Mouse (Mus musculus): Measurements from ENCODE around the gene Dennd2d.

Gene Dennd2d

DNA sequence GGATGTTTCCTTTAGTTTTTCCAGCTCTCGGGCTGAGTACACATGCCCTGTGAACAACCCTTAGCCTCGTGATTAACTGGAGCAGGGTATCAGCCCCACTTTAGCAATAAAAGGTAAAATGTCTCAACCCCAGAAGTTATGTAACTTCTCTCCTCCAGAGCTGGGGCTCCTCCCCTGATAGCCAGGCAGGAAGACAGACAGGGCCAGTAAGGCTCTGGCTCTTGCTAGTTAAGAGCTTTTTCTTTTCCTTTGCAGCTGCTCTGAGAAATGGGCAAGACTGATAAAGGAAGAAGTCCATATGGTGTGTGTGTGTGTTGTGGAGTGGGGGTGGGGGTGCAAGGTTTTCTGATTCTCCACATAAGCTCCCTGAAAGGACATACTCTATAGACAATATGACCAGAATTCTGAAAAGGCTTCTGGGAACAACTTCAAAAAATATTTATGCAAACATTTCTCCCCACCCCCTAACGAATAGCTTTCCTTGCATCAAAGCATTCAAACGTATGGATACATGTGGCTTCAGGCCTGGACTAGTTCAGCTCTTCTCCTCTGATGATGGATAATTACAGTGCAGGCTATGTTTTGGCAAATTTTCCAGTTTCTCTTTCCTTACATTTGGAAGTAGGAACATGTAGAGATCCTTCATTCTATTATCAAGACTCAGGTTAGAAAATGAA lies 14.0 kb downstream of the Dennd2d start:
- DNase-seq (ENCODE audit: low spot score in 2 of 2) = no peak

DNA sequence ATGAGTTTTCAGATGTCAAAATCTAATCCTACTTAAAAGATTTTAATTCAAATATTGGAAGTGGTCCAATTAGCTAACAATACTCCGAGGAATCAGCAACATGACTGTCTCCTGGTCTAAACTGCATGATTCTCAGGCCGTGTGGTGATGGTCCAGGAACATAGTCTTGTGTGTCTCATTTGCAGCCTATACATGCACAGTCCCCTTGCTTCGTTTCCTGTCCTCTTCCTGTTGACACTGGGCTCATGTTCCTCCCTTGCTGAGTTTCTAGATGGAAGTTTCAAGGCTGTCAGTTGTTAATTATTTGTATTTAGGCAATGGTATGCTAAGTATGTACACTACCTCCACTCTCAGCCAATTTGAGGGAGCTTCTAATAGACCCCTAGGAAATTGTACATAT lies 14.8 kb downstream of the Dennd2d start:
- DNase-seq (ENCODE audit: low spot score in 2 of 2) = no peak

DNA sequence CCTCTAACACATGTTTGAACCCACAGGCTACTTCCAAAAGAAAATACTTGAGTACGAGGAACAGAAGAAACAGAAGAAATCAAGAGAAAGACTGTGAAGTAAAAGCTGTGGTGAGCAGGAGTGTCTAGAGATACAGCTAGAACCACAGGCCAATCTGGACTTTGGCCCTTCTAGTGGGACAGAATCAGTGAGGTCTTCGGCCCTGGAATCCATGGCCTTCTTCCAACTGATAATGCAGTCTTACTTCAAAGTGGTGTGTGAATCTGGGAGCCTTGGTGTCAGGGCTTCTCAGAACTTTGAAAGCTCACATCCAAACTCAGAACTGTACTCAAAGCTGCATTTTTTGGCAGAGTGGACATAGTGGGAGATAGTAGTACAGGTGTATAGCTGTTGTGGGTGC lies 18.3 kb downstream of the Dennd2d start:
- no peak for DNase-seq (ENCODE audit: low spot score in 2 of 2)

DNA sequence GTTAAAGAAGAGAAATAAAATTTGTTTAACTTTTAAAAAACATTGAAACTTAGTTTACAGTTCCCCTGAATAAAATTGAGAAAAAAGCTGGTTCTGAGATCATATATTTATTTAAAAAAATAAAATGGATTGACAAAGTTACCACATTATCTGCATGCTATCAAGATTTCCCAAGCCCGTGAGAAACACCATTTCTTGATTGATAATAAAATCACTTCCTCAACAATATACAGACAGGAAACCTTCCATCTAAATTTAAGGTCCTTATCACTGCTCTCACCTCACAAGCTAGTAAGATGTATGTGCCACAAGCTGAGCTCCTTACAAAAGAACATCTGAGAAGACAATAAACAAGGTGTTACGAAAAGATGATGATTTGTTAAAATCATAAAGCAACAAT lies 20.7 kb downstream of the Dennd2d start:
- no peak for DNase-seq (ENCODE audit: low spot score in 2 of 2)

DNA sequence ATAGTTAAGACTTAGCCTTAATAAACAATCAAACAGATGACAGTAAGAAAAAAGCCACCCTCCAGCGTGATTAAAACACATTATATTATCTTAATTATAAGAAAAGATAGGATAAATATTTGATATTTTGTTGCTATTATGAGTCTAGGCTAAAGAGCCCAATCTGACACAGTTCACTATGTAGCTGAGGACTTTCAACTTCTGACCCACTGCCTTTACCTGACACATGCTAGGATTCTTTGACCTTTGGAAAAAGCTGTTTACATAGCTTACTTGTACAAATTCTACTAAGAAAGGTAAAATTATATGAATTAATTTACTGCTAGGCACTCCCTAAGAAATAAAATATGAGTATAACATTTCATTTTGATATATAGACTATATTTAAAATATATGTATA lies 28.5 kb downstream of the Dennd2d start:
- no peak for DNase-seq (ENCODE audit: low spot score in 2 of 2)

DNA sequence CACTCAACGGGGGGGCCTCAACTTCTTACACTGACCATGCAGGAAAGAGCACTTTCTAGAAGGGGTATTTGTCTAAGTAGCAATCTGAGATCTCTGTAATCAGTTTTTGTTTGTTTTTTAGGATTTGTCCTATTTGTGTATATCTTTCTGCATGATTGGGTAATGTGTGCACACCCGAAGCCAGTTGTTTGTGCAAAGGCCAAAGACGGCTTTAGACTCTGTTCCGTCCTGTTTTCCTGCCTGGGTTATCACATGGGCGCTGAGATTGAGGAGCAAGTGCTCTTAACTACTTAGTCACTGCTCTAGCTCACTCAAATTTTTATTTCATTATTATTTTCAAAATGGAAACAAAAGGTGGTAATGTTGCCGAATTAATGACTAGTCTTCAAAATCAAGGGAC lies 32.8 kb downstream of the Dennd2d start:
- DNase-seq (ENCODE audit: low spot score in 2 of 2) = no peak

DNA sequence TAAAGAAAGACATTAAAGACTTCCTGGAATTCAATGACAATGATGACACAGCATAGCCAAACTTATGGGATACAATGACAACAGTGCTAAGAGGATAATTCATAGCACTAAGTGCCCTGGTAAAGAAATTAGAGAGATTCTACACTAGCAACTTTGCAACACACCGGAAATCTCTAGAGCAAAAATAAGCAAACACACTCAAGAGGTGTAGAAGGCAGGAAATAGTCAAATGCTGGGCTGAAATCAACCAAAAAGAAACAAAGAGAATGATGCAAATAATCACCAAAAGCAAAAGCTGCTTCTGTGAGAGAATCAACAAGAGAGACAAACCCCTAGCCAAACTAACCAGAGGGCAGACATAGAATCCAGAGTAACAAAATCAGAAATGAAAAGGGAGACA lies 40.5 kb downstream of the Dennd2d start:
- DNase-seq (ENCODE audit: low spot score in 2 of 2) = no peak

DNA sequence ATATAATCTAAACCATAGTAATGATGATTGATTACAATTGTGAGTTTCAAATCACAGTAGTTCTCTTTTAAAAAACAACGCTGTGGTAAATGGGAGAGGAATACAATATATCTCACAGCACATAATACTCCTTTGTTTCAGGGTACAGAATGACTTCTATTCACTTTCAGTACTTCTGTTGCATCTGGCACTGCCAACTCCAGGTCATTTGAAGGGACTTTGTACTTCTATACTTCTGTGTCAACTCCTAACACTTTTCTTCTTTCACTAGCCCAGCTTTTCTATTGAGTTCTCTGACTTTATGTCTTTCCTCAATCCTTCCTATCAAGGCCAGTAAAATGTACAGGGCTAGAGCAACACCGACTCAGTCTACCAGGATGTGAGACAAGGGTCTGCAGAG lies 44.2 kb downstream of the Dennd2d start:
- DNase-seq (ENCODE audit: low spot score in 2 of 2) = no peak

DNA sequence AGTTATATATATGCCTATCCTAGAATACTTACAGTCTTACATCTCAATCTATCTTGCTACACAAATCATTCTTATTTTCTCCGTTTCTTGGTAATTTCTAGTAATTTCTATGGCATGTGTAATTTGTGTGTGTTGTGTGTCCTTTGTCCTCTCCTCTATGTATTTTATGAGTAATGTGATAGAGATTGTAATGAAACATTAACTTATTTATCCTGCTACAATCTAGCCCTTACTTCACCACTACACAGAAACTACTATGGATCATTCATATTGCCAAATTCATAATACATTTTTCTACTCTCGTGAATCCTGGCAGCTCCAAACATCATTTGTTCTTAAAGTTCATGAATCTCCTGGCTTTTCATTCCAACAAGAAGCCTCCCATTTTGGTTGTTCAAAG lies 45.8 kb downstream of the Dennd2d start:
- no peak for DNase-seq (ENCODE audit: low spot score in 2 of 2)

DNA sequence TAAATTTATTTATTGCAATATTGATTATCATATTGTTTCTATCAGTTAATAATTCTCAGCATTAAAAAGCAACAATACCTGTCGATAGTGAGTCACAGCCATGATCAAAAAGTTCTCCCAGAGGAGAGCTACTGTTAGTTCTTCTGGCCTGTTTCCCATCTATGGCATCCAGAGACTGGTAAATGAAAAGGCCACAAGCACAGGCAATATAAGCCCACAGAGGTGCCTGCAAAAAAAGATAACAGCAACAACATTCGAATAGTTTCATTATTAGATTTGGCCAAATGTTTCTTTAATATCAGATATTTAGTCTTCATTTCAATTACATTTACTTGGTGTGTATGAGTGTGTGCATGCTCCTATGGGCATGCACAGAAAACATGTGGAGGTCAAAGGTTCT lies 51.1 kb downstream of the Dennd2d start:
- no peak for DNase-seq (ENCODE audit: low spot score in 2 of 2)

DNA sequence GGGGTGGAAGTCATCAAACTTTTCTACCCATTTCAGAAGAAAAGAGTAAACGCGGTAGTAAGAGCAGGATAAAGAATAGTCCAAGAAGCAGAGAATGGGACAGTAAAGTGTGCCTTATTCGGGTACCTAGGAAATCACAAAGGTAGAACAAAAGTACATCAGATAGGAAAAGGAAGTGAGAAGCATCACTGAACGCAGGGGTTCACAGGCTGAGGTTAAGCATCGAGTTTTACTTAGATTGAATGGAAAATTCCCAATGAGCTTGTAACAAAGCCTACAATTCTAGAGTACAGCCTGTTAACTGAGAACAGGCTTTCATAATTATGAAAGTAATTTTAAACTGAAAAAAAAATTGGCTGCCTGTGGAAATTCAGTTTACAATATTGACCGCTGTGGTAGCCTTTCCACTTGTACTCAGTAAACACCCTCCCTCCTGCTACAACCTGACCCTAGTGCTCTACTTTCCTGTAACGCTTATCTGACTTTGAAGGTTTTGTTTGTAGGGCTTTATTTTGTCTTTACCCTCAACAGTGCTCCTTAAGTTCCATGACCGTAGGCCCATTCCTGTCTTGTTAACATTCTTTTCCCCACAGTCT lies 62.6 kb downstream of the Dennd2d start:
- DNase-seq (ENCODE audit: low spot score in 2 of 2) = no peak

DNA sequence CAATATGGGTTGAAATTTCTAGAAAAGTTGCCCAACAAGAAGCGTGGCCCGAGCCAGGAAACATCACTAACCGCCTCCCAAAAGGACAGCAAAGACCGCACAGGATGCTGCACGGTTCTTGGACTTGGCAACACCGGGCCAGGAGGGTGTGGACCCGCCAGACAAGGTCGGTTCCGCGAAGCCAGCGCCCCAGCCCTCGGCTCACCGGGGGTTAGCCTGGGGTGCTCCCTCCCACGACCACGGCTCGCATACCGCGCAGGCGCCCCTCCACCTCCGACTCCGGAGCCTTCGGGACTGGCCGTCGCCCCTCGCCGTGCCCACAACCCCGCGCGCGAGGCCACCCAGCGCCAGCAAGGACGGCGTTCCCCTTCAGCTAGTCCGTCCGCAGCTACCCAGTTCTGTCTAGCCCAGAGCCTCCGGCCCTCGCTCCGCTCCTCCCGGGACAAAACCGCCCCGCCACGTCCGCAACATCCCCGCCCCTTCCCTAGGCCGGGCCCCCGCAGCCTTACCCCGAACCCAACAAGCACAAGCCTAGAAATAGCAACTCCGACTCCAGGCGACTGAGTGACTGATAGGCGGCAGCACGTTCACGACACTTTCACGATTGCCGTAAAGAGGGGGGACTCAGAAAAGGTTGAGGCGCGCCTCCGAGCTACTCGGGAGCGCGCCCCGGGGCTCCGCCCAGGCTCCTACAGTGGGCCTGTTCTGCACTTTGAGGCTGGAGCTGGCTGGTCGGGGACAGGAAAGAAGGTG lies 65.1 kb downstream of the Dennd2d start, which contains the start of the genes Dram2 and Cept1:
Dram2 (plus strand) TSS at position 628 of the 753 bp plus-strand sequence.
Cept1 (minus strand) TSS at position 632 of the 753 bp plus-strand sequence.
- DNase-seq (ENCODE audit: low spot score in 2 of 2) = peak; percentile 91

DNA sequence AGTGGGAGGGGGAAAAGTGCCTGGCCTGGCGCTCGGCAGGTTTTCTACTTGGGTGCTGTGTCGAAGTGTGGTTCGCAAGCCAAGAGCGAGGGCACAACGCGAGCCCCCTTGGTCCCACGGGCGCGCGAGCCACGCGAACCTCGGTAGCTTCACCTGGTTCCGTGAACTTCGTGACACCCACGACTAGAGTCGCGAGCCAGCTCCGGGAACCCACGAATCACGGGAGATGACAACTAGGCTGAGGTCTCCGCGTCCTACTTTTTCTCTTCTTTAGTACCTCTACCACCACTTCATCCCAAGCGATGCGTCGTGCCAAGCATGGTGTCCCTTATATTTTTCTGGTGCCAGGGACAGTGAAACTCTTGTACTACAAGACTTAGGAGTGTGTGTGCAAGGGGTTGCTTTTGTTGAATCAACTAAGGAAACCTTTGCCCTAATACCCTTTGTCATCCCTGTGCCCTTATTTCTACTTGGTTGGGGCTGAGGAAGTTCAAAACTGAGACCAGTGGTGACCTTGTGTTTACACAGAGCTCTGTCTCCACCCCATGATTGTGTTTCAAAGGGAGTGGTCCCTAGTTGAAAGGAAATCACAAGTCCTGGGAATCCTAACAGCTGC lies 65.8 kb downstream of the Dennd2d start:
- DNase-seq (ENCODE audit: low spot score in 2 of 2) = no peak

DNA sequence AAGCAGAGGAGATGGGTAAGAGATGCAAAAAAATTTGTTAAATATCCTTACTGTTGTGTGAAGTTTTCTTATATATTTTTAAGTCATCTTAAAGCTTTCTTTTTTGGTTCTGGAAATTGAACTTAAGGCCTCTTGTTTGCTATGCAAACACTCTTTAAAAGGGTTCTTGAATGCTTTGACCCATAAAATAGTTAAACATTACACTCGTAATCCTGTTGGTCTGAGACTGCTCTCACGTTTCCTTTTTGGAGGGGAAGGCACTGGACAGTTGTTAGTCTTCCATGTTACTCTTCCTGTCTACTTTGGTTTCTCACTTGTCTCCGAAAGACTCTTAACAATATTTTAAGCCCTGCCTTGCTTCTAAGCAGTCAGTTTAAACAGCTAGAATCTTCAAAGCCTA lies 66.8 kb downstream of the Dennd2d start:
- DNase-seq (ENCODE audit: low spot score in 2 of 2) = no peak
